Mouse (Mus musculus): ENCODE measurements around the gene Phb. TPM values are rescaled to one million over a fixed set of nuclear protein-coding genes. Genes with fewer than 3 reads are reported as not detected.
"Not testable (repeated sequence)": the region's sequence is repeated elsewhere in the genome, so short reads cannot be mapped to it uniquely, and the experiment has no call there.

Gene Phb
- total RNA-seq, 2 experiments from 2014 or later = 428 to 436 TPM

DNA sequence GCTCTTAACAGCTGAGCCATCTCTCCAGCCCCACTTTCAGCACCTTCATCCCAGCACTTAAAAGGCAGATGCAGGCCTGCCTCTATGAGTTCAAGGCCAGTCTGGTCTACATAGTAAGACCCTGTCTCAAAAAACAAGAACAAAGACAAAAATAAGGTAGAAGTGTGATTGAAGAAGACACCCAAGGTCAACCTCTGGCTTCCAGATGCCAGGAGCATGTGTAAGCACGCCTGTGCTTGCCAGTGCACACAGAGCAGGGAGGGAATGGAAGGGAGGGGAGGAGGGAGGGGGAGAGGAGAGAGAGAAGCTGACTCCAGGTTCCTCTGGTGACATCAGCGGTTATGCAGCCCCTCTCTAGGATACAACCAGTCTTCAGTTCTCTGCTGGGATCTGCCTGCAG, 16.8 kb upstream of the Phb start:
- DNase-seq = no peak

DNA sequence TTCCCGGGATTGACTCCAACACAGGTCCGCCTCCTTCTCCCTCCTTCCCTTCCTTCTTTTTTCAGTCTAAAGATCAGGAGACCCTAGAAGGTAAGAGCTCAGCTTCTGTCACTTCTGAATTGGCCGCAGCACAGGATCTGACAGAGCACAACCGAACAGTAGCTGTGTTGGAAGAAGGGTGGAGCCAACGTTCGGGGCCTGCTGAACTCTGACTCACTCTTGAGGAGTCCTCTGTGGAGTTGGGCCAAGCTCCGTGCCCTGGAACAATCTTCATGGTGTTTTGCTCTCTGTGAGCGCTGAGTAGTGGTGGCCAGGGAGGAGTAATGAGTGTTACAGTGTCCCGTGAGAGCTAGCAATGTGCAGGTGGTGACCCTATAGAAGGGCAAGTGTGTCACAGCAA, 15.8 kb upstream of the Phb start:
- no peak for DNase-seq

DNA sequence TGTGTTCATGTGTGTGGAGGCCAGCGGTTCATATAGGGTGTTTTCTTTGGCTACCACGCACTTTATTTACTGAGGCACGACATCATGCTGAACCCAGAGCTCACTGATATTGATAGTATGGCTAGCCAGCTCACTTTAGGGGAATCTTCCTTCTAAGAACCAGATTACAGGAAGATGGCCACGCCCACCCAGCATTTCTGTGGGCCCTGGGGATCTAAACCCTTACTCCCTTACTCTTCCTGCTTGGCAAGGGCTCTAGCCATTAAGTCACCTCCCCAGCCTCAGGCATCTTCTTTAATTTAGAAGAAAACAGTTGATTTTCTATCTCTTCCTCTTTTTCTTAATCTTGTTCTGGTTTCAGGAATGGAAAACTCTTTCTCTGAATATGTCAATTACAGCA, 9.3 kb upstream of the Phb start:
- DNase-seq = no peak

DNA sequence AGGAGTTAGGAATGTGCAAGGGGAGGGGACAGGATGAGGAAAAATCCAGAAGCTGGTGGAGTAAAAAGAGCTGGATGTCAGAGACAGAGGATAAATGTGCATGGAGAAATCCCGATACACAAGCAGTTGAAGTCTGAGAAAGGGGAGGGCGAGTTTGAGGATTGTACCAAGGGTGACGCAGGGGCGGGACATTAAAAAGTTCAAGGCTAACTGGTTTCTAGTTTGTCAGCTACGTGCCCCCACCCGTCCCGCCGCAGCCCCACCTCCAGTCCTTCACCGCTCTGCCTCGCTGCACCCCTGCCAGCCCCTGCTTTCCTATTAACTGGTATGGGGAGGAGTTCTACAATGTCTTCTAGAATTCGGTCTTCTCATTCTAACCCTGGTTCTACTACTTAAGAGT, 420 bp downstream of the Phb start:
- DNase-seq = peak in 1 of 2 experiments; percentile 36

DNA sequence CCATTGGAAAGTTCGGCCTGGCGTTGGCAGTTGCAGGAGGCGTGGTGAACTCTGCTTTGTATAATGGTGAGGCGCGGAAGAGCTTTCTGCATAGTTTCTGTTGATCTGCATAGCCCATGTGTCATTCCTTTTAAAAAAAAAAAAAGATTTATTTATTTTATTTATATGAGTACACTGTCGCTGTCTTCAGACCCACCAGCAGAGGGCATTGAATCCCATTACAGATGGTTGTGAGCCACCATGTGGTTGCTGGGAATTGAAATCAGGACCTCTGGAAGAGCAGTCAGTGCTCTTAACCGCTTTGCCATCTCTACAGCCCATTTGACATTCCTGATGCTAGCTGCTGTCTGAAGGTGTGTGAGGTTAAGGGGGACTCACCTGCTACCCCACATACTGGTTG, 1.3 kb downstream of the Phb start:
- DNase-seq = not testable (repeated sequence)

DNA sequence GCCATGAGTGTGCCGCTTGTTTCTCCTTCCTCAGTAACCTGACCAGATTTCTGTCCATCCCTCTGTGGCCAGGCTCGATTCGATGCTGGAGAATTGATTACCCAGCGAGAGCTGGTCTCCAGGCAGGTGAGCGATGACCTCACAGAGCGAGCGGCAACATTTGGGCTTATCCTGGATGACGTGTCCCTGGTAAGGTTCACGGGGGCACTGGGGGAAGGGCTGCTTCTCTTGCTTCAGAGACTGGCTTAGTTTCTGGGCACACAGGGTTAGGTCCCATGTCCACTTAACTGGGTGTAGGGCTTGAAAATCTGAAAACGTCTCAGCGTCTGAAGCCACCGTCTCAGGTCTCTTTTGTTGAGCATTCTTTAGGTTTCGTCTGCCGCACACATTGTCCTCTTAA, 8.7 kb downstream of the Phb start:
- DNase-seq = no peak

DNA sequence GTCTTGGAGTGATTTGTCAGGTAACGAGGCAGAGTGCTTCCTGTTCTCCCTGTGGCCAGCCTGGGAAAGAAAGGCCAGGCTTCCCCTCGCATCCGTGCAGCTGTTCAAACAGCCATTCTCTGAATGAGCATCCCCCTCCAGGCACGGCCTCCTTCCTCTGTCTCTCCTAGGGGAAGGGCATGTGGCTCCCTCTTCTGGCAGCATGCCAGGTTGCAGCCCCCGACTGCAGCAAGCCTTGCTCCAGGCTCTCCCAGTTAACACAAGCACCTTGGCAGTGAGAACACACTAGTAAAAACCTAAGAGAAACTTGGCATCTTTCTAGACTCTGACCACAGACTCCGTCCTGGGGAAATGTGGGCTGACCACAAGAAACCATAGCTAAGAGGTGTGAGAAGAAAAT, 9.6 kb downstream of the Phb start:
- peak; percentile 24 to 33 for DNase-seq

DNA sequence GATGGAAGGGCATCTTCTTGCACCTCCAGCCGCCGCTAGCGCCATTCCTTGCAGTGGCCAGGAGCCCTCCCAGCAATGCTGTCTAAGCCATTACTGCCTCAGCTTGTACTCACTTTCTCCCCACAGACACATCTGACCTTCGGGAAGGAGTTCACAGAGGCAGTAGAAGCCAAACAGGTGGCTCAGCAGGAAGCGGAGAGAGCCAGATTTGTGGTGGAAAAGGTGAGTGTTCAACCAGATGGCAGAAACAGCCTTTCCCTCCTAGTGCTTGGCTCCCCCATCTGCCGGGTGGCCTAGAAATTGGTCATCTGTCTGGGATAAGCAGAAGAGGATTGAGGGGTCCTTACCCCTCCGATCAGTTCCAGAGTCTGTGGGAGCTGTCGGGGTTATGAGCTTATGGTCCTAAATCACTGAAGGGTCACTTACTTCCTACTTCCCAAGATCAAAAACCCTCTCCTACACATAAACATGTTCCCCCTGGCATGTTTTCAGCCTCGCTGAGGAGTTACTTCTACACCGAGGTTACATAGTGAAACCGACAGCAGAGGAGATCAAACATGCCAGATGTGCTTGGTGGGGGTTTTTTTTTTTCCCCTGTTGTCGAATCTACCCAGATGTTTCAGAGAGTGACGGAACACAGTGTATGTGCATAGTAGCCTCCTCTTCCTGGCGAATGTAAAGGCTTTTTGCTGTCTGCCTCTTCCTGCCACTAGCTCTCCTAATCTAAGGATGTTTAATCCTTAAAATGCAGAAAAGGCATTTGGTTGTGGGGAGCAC, 11.4 kb downstream of the Phb start:
- DNase-seq = no peak

DNA sequence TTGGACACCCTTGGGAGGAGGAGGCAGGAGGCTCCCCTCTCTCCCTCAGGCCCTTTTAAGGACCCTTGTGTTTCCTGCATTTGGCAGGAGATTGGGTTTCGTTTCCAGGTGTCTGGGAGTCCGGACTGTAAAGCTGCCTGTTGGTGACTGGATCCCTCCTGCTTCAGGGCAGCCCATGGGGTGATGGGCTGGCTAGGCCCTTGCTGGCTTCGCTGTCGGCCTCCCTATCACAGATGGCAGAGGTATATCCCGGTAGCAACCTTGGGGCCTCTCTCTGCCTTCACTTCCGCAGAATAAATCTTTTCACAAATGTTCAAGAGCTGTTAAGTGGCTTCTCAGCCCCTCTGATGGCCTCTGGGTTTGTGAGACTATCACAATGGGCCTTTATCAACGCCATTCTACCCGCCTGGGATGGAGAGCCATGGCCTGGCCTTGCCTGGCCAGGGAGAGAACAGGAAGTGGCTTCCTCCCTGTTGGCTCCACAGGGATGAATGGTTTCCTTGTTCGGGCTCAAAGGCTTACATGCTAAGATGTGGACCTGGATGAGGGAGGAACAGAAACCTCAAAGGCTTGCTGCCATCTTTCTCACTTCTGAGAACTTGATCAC, 15.3 kb downstream of the Phb start:
- DNase-seq = no peak

DNA sequence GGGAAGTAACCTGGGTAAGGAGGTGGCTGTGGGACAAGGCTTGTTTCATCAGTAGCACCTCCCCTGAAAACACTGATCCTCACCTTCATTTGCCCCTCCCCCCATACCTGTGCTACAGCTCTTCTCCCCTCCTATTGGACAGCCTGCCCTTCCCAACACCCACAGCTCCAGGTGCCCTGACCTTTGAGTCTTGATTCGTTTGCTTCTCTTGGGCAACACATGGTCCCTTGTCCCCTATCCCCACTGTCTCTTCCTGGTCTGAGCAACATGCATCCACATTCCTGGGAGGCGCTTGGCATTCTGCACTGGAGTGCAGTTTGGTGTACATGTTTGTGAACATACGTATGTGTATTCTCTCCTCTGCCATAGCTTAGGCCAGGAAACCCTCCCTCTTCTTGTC, 16.2 kb downstream of the Phb start:
- DNase-seq = no peak

DNA sequence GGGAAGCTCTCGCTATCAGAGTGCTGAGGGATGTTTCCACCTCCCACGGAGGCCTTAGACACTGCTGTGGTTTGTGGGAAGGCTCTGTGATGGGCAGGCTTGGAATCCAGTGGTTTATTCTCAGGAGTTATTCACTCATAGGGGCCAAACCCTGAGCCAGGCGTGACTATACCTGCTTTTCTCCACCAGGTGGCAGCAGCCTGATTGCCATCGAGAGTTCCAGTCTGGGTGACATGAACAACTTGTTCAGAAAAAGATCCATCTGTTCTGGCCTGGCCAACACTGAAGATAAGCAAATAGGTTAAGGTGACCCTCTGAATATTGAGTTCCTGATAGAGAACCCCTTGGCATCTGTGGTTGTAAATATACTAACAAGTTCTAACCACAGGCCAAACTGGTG, 19.3 kb downstream of the Phb start:
- DNase-seq = peak; percentile 79 to 90

DNA sequence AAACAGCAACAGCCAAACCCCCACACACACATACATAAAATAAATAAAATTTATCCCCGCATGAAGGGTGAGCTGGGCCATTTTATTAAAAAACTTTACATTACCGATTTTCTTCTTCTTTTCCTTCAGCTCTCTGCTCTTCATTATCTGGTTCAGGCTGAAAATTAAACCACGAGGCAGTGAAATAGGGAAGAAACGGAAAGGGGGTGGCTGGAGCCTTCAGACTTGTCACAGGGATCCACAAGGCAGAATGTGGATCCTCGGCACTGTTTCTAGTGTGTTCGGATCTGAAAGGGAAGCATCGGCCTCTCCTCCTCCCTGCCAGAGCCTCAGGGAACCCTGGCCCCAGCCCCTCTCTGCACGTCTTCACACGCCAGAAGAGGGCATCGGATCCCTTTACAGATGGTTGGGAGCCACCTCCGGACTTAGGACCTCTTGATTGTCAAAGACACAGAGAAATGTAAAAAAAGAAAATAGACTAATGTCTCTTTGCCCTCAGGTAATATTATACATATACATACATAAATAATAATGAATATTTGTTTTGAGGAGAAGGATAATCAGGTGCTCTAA, 20.4 kb downstream of the Phb start:
- peak in 1 of 2 experiments; percentile 34 for DNase-seq

DNA sequence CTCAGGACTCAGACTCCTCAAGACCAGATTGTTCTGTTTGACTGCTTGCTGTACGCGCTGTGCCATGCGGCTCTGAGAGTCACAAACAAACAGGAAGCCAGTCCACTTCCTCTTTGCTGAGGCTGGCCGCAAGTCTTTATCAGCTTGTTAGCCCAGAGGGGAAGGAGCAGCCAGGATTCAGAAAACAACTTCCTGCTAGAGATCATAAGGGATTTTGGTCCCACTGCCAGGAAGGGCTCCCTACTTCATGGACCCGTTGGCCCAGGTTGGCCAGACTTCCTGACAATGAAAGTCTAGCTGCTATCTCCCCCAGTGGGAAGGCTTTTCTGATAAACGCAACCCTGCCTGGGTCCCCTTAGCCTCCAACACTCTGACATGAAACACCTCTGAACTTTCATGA, 21.8 kb downstream of the Phb start:
- DNase-seq = peak; percentile 73 to 84

DNA sequence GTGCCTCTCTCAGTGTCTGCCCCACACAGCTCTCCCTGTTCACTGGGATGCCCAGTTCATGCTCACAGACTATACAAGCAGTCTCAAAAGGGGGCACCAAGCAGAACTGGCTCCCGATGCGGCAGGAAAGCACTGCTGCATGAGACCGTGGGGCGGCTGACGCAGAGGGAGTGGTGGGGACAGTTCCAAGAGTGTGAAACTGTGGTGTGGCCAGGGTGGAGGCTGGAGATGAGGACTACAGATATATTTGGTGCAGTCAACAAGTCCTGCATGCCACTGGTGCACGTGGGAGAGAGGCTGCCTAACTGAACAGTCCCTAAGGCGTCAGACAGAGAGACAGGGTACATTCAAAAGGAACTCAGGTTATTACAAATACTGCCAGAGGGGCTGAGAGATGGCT, 22.2 kb downstream of the Phb start:
- DNase-seq = peak; percentile 60

DNA sequence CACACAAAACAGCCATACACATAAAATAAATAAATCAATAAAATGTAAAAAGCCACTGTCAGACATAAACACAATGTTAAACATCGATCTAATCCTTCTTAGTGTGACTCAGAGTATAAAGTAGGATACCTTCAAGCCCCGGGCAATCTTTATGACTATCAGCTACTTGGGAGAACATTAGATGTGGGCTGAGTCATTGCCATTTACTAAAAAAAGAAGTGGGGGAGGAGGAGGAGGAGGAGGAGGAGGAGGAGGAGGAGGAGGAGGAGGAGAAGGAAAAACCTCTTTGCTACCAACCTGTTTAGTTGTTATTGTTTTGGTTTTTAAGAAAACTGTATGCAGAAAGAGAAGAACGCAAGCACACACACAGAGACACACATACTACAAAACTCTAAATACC, 22.8 kb downstream of the Phb start:
- no peak for DNase-seq

DNA sequence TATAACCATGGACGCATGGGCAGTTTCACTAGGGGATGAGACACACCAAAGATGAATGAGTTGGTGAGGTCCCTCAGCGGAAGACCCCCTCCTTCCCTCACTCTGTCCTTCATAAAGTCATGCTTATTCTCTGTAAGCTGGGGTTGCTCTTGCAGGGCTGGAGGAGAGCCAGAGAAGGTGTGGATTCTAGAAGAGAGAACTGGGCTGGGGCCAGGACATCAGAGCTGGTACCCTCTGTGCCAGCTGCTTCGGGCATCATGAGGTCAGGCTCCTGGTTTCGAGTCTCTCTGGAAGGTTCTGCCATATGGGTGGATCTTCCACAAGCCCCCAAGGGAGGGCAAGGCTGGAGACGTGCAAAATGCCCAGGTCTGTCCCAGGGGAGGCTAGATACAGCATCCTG, 31.8 kb downstream of the Phb start:
- no peak for DNase-seq

DNA sequence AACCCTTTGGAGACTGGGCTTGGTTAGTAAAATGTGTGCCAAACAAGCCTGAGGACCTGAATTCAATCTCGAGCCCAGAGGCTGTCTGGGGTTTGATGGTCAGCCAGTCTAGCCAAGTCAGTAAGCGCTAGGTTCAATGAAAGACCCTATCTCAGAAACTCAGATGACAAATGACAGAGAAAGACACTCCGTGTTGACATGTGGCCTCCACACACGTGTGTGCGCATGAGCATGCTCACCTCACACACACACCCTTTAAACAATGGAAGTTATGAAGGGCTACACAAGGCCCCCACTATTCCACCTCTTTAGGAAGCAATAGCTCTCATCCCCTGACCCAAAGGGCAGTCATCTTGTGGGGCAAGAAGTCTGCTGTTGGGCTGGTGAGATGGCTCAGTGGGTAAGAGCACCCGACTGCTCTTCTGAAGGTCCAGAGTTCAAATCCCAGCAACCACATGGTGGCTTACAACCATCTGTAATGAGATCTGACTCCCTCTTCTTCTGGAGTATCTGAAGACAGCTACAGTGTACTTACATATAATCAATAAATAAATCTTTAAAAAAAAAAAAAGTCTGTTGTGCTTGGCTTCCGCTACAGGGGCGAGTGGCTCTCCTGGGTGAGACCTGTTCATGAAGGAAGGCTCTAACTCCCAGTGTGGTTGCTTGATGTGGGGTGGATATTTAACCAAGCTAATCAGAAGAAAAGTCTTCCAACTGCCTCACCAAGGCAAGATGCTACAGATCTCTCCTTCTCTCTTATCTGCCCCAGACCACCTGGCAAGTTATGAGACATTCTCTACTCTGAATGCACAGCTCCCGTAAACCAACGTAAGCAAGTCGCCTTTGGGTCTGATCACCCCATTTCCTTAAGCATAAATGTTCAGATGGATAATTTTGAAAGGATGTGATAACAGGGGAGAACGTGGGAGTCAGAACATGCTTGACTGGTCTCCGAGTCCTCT, 34.3 kb downstream of the Phb start:
- no peak for DNase-seq

DNA sequence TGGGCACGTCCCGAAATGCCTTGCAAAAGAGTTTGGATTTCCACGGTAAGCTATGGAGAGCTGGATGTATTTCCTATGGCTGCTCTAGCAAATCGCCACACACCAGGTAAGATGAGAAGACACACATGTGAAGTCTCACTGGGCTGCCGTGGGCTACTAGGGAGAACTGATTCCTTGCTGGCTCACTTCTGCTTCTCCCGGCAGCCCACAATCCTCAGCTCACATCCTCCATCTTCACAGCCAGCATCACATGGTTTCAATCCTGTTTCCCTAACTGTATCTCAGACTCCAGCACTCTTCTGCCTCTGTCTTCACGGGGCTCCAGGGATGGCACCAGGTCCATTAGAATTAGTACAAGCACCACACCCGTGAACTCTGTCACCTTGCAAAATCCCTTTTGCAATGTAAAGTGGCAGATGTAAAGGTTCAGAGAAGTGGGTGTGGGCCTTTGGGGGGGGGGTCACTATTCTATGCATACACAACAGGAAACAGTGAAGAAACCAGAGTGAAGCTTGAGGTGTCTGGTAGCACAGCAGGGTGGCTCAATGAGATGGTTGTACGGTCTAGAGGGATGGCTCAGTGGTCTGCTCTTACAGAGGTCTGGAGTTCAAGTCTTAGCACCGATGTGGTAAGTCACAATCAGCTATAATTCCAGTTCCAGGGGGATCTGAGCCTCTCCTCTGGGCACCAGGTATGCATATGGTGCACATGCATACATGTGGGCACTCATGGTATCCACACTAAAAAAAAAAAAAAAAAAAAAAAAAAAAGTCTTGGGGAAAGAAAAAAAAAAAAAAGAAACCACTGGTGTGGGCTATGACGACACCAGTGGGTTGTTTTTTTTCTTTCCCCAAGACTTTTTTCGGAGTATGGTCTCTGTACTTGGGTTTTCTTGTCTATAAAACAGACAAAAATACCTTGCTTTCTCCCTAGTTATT, 37.5 kb downstream of the Phb start:
- DNase-seq = no peak

DNA sequence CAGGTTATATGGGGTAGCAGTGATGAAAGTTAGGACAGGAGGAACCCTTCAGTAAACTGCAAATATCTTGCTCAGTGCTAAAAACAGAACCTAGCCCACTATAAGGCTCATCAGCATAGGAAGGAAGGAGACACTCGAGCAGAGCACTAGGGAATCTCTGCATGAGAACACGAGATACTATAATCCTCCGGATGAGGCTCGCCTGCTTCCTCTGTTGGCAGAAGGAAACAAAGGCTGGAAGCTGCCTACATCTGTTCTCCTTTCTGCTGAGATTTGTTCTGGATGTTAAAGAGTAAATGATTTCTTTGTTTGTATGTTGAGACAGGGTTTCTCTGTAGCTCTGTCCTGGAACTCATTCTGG, 38.2 kb downstream of the Phb start:
- DNase-seq = no peak

DNA sequence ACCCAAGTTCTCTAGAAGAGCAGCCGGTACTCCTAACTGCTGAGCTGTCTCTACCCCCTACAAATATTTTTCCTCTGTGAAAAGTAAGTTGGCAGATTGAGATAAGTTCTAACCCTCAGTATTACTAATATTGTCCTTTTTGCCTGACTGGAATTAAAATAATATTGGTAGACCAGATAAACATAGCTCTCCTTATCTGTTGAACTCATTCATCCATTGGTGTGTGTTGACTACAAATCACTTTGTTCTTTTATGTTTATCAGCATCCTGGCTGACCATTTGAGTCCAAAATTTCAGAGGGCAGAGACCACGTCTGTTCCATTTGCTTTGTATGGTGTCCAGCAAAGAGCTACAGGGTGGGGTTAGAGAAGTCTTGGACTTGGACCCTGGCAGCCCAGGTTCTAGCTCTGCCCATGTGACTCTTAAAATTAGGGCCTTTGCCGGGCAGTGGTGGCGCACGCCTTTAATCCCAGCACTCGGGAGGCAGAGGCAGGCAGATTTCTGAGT, 42.8 kb downstream of the Phb start:
- no peak for DNase-seq

DNA sequence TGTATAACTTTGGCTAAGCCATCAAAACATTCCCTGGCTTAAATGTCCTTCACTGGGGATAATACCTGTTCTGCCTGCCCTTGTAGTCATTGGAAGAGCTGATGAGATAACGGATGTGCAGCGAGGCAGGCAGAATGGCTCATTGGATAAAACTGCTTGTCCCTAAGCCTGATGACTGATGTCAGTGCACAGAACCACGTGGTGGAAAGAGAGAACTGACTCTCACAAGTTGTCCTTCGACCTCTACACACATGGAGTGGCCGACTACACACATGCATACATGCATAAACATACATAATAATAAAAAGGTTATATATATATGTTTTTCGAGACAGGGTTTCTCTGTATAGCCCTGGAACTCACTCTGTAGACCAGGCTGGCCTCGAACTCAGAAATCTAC, 43.7 kb downstream of the Phb start:
- DNase-seq = no peak

Measured in heart, adult 18-20 months (tissue).